Mouse (Mus musculus) E14TG2a.4 (cell line): ENCODE measurements around the gene Ipo7.

ENCODE experiments used
- CTCF ChIP-seq: conservative IDR thresholded peaks from 2 replicates; pipeline ENCODE4 v1.5.1; 2014; ENCODE audit warnings: low read length
- NANOG ChIP-seq: IDR thresholded peaks from 2 replicates; pipeline ENCODE4 v1.6.1; 2014; ENCODE audit warnings: borderline replicate concordance, low read length, mixed read lengths

DNA sequence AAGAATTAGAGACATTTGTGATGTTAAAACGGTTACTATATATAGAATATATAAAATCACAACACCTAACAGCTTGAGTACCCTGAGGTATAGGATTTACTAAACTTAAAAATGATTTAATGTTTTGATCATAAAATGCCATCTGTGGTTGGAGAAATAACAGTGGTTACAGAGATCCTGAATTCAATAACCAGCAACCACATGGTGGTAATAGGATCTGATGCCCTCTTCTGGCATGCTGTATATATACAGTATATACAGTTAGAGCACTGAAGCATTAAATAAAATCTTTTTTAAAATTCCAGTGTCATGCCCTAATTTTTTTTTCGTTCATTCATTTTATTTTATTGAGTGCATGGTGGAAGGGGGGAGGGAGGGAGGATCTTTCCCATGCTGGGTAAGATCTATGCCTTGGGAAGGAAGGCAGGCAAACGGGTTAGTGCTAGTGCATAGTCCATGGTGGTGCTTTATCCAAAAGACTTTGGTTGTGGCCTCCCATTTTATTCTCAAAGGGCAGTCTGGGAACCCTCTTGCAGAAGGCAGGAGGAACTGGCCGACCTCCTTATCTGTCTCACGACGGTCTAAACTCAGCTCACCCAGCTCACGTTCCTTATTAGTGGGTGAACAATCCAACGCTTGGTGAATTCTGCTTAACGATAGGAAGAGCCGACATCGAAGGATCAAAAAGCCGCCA is 41.2 kb downstream of the Ipo7 start:
- TF ChIP-seq CTCF, result no peak
- no peak for TF ChIP-seq NANOG
